Mouse (Mus musculus) lung, embryonic 14.5 days (tissue): ENCODE data around the gene Srarp. TPM values are rescaled to one million over a fixed set of nuclear protein-coding genes. Genes with fewer than 3 reads are reported as not detected.

Source experiments
- ATAC-seq: fragments of 200-750 bp; cut with Nextera tagmentation; 2 replicates; pipeline ENCODE4 v1.8.0; 2017; ENCODE audit warnings: mild to moderate bottlenecking, moderate TSS enrichment, moderate library complexity; ENCODE audit not compliant: insufficient read depth
- DNase-seq: peaks from one replicate; pipeline ENCODE4 v3.0.0-alpha.2; 2015
- H3K27ac ChIP-seq: fragments of 300-500 bp; sonication (generic); 2 replicates; pipeline ENCODE4 v1.5.1; 2014; ENCODE audit warnings: low read depth, mild to moderate bottlenecking, moderate library complexity
- H3K27me3 ChIP-seq: fragments of 300-500 bp; sonication (generic); 2 replicates; pipeline ENCODE4 v1.6.1; 2014; ENCODE audit warnings: low read length, control low read depth; ENCODE audit not compliant: insufficient read depth
- H3K36me3 ChIP-seq: fragments of 300-500 bp; sonication (generic); 2 replicates; pipeline ENCODE4 v1.6.1; 2014; ENCODE audit warnings: control low read depth; ENCODE audit not compliant: insufficient read depth
- H3K4me1 ChIP-seq: fragments of 300-500 bp; sonication (generic); 2 replicates; pipeline ENCODE4 v1.6.1; 2014; ENCODE audit warnings: antibody characterized with exemption, control low read depth; ENCODE audit not compliant: insufficient read depth
- H3K4me2 ChIP-seq: fragments of 300-500 bp; sonication (generic); 2 replicates; pipeline ENCODE4 v1.6.1; 2014; ENCODE audit warnings: mild to moderate bottlenecking
- H3K4me3 ChIP-seq: fragments of 300-500 bp; sonication (generic); 2 replicates; pipeline ENCODE4 v1.5.1; 2014; ENCODE audit warnings: low read depth, low read length
- H3K9ac ChIP-seq: fragments of 300-500 bp; sonication (generic); 2 replicates; pipeline ENCODE4 v1.6.1; 2014
- H3K9me3 ChIP-seq: fragments of 300-500 bp; sonication (generic); 2 replicates; pipeline ENCODE4 v1.6.1; 2016; ENCODE audit warnings: low read depth, low read length, control low read depth
- CTCF ChIP-seq: IDR thresholded peaks from 2 replicates; pipeline ENCODE4 v1.5.1; 2016; ENCODE audit warnings: antibody characterized with exemption, low read depth
- WGBS: fragments of 180-500 bp; shearing (Covaris S2); extraction: QIAGEN DNeasy Blood & Tissue Kit; methylation state at CpG from one replicate; pipeline ENCODE4 v1.1.7; 2014; 5-methylcytosine and 5-hydroxymethylcytosine counted together
- polyA plus RNA-seq: library from polyadenylated mRNA; unstranded; fragments of >200 nt; fragmentation: Nextera tagmentation; extraction: Ambion mirVana; gene quantifications from 2 replicates; pipeline ENCODE4 v1.2.1, GENCODE M21; 2014

The Srarp gene
- polyA plus RNA-seq, 1 experiment from 2014 or later: not detected

GRCm38 (mm10) chr4:141426796-141427745 lies 8.8 kb downstream of the Srarp start:
- Histone ChIP-seq H3K4me2 (peak overlapping the region; percentile 79; the same call in 1 of the 2 replicates), H3K9me3 (no peaks in the 10 kb centered on the region), H3K4me1 (peaks cover 3% of the 10 kb centered on the region; the same call in 1 of the 2 replicates), H3K4me3 (no peak overlapping the region), H3K36me3 (no peaks in the 10 kb centered on the region), H3K27ac (peak overlapping the region; percentile 59; the same call in 1 of the 2 replicates), H3K27me3 (no peaks in the 10 kb centered on the region), H3K9ac (no peak overlapping the region)
- peak; percentile 55 for DNase-seq
- WGBS: 46% methylated on average over 10 of the region's 10 CpGs
- no peak for ATAC-seq
- no peak for TF ChIP-seq CTCF

- 3% methylated on average over 36 of the region's 36 CpGs for WGBS
- DNase-seq: peak; percentile 59
- ATAC-seq: peak; percentile 78
- no peaks in the 10 kb centered on the region for H3K9me3 ChIP-seq
- peak overlapping the region; percentile 48 for H3K9ac ChIP-seq
- H3K36me3 ChIP-seq: no peaks in the 10 kb centered on the region
- peak overlapping the region; percentile 79 for H3K4me2 ChIP-seq
- peak overlapping the region; percentile 70 for H3K27ac ChIP-seq
- no peak for TF ChIP-seq CTCF
- peak overlapping the region; percentile 37 for H3K4me3 ChIP-seq
- peaks cover 8% of the 10 kb centered on the region; the same call in 1 of the 2 replicates for H3K4me1 ChIP-seq
- no peaks in the 10 kb centered on the region for H3K27me3 ChIP-seq
Measured at GRCm38 (mm10) chr4:141425484-141426479, 10.1 kb downstream of the Srarp start.

GRCm38 (mm10) chr4:141423691-141424431 lies 12.0 kb downstream of the Srarp start:
- no peak for TF ChIP-seq CTCF
- H3K9ac ChIP-seq: no peak overlapping the region
- H3K27me3 ChIP-seq: no peaks in the 10 kb centered on the region
- H3K4me1 ChIP-seq: peaks cover 13% of the 10 kb centered on the region; the same call in 1 of the 2 replicates
- no peaks in the 10 kb centered on the region for H3K9me3 ChIP-seq
- 78% methylated on average over 13 of the region's 13 CpGs for WGBS
- H3K27ac ChIP-seq: no peak overlapping the region
- no peak for ATAC-seq
- no peaks in the 10 kb centered on the region for H3K36me3 ChIP-seq
- DNase-seq: no peak
- no peak overlapping the region for H3K4me3 ChIP-seq
- 0 out of 2 replicates have a peak overlapping the region, but pooled peaks have one; percentile 4 for H3K4me2 ChIP-seq

GRCm38 (mm10) chr4:141423288-141423687 lies 12.6 kb downstream of the Srarp start:
- Histone ChIP-seq H3K36me3 (no peaks in the 10 kb centered on the region), H3K9me3 (no peaks in the 10 kb centered on the region), H3K9ac (no peak overlapping the region), H3K4me2 (0 out of 2 replicates have a peak overlapping the region, but pooled peaks have one; percentile 4), H3K27me3 (no peaks in the 10 kb centered on the region), H3K27ac (no peak overlapping the region), H3K4me3 (no peak overlapping the region), H3K4me1 (peaks cover 13% of the 10 kb centered on the region; the same call in 1 of the 2 replicates)
- ATAC-seq (no peak), DNase-seq (no peak)
- 77% methylated on average over 5 of the region's 5 CpGs for WGBS
- TF ChIP-seq CTCF: no peak

- no peak for TF ChIP-seq CTCF
- H3K27me3 ChIP-seq: no peaks in the 10 kb centered on the region
- H3K9ac ChIP-seq: no peak overlapping the region
- H3K4me2 ChIP-seq: no peak overlapping the region
- H3K4me3 ChIP-seq: no peak overlapping the region
- DNase-seq (no peak), ATAC-seq (no peak)
- WGBS: 70% methylated on average over 5 of the region's 5 CpGs
- H3K27ac ChIP-seq: no peak overlapping the region
- H3K9me3 ChIP-seq: no peaks in the 10 kb centered on the region
- H3K36me3 ChIP-seq: no peaks in the 10 kb centered on the region
- peaks cover 13% of the 10 kb centered on the region; the same call in 1 of the 2 replicates for H3K4me1 ChIP-seq
Measured at GRCm38 (mm10) chr4:141422841-141423240, 13.1 kb downstream of the Srarp start.

GRCm38 (mm10) chr4:141421423-141421822 lies 14.5 kb downstream of the Srarp start:
- 46% methylated on average over 14 of the region's 14 CpGs for WGBS
- TF ChIP-seq CTCF: no peak
- Histone ChIP-seq H3K27ac (peak overlapping the region; percentile 33), H3K4me1 (peaks cover 10% of the 10 kb centered on the region; the same call in 1 of the 2 replicates), H3K9me3 (no peaks in the 10 kb centered on the region), H3K9ac (peak overlapping the region; percentile 10; the same call in 1 of the 2 replicates), H3K4me2 (no peak overlapping the region; the same call in 1 of the 2 replicates), H3K4me3 (peak overlapping the region; percentile 0; the same call in 1 of the 2 replicates), H3K36me3 (no peaks in the 10 kb centered on the region), H3K27me3 (no peaks in the 10 kb centered on the region)
- ATAC-seq (no peak), DNase-seq (peak; percentile 71)
